Mouse (Mus musculus) forebrain, embryonic 13.5 days (tissue): Measurements from ENCODE around the gene Agbl5. TPM values are rescaled to one million over a fixed set of nuclear protein-coding genes. Genes with fewer than 3 reads are reported as not detected.

Experiments used
- ATAC-seq: fragments of 200-750 bp; cut with Nextera tagmentation; 2 replicates; pipeline ENCODE4 v1.8.0; 2017
- H3K27ac ChIP-seq: fragments of 300-500 bp; sonication (generic); 2 replicates; pipeline ENCODE4 v1.5.1; 2015; ENCODE audit warnings: inconsistent platforms, mild to moderate bottlenecking, moderate library complexity
- H3K27me3 ChIP-seq: fragments of 300-500 bp; sonication (generic); 2 replicates; pipeline ENCODE4 v1.6.1; 2015; ENCODE audit warnings: mild to moderate bottlenecking, inconsistent platforms
- H3K36me3 ChIP-seq: fragments of 300-500 bp; sonication (generic); 2 replicates; pipeline ENCODE4 v1.6.1; 2015; ENCODE audit warnings: mild to moderate bottlenecking, inconsistent platforms; ENCODE audit not compliant: poor library complexity, severe bottlenecking
- H3K4me1 ChIP-seq: fragments of 300-500 bp; sonication (generic); 2 replicates; pipeline ENCODE4 v1.6.1; 2015; ENCODE audit warnings: inconsistent platforms
- H3K4me2 ChIP-seq: fragments of 300-500 bp; sonication (generic); 2 replicates; pipeline ENCODE4 v1.6.1; 2015; ENCODE audit warnings: inconsistent platforms, mild to moderate bottlenecking, moderate library complexity
- H3K4me3 ChIP-seq: fragments of 300-500 bp; sonication (generic); 2 replicates; pipeline ENCODE4 v1.5.1; 2015; ENCODE audit warnings: mild to moderate bottlenecking, inconsistent platforms
- H3K9ac ChIP-seq: fragments of 300-500 bp; sonication (generic); 2 replicates; pipeline ENCODE4 v1.6.1; 2015; ENCODE audit warnings: mild to moderate bottlenecking, inconsistent platforms
- H3K9me3 ChIP-seq: fragments of 300-500 bp; sonication (generic); replicated peaks from 2 replicates; pipeline ENCODE4 v1.6.1; 2016; ENCODE audit warnings: inconsistent platforms
- WGBS: fragments of 180-500 bp; shearing (Covaris S2); methylation state at CpG from one replicate; pipeline ENCODE4 v1.1.7; 2015; 5-methylcytosine and 5-hydroxymethylcytosine counted together
- polyA plus RNA-seq: library from polyadenylated mRNA; unstranded; fragments of >200 nt; fragmentation: Nextera tagmentation; extraction: Ambion mirVana; gene quantifications from 2 replicates; pipeline ENCODE4 v1.2.1, GENCODE M21; 2015

Gene Agbl5
- polyA plus RNA-seq, 1 experiment from 2014 or later, result 22.7 TPM

- ATAC-seq, result no peak
- Histone ChIP-seq H3K9me3 (no peaks in the 10 kb centered on the region), H3K4me3 (no peak overlapping the region), H3K27ac (no peak overlapping the region), H3K36me3 (no peaks in the 10 kb centered on the region), H3K4me2 (no peak overlapping the region), H3K9ac (no peak overlapping the region), H3K27me3 (no peaks in the 10 kb centered on the region; the same call in 1 of the 2 replicates), H3K4me1 (peaks cover 28% of the 10 kb centered on the region)
- 86% methylated on average over 6 of the region's 6 CpGs for WGBS
Observed at GRCm38 (mm10) chr5:30923119-30923518, 34.6 kb downstream of the Agbl5 start.

DNA sequence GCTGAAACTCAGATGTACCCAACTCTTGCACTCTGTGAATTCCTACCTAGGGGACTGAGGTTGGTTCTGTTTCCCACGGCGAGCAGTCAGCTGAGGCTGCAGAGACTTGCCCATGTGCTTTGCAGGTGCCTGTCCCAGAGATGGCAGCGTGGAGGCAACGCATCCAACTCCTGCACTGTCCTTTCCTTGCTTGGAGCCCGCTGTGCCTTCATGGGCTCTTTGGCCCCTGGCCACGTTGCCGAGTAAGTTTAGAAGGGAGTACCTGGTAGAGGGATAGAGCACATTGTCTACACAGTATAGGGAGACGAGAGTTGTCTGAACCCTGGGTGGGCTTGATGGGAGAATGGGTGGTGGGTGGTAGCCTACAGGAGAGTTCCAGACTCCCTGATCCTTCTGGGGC, 36.1 kb downstream of the Agbl5 start:
- 82% methylated on average over 8 of the region's 8 CpGs for WGBS
- no peak for ATAC-seq
- Histone ChIP-seq H3K27me3 (no peaks in the 10 kb centered on the region; the same call in 1 of the 2 replicates), H3K9ac (no peak overlapping the region), H3K9me3 (no peaks in the 10 kb centered on the region), H3K27ac (no peak overlapping the region), H3K4me2 (no peak overlapping the region), H3K4me1 (peaks cover 27% of the 10 kb centered on the region), H3K4me3 (no peak overlapping the region), H3K36me3 (no peaks in the 10 kb centered on the region)

DNA sequence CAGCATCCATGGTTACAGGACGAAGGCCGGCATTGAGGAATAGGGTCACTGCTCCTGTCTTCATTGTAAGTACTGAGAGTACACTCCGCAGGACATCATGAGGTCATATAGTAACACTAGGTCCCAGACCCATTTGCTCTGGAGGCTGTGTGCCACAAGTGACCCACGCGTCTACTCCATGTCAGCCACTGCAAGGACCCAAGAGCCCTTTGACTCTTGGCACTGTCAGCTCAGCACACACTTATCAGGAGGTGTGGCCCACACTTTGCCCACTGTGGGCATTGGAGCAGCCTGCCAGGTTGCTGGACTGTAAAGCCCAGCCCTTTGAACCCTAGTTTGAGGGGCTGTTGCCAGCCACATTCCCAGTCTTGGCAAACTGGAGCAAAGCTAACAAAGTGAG, 36.7 kb downstream of the Agbl5 start:
- H3K4me2 ChIP-seq, result no peak overlapping the region
- no peak for ATAC-seq
- 92% methylated on average over 5 of the region's 5 CpGs for WGBS

DNA sequence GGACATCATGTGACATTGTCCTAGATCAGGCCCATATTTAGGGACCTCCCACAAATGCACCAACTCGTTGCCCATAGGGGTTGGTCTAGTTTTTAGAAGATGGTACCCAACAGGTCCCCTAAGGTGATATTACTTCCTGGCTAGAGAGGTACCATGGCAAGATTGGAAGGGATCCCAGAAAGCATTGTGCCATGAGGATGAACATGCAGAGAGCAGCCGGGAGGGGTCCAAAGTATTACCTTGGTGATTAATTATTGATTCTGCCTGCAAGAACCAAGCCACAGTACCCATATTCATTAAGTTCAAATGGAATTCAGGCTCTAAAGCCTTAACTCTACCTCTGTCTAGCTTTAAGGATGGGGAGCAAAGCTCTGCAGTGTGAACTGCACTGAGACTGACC, 37.6 kb downstream of the Agbl5 start:
- peaks cover 19% of the 10 kb centered on the region for H3K4me1 ChIP-seq
- ATAC-seq, result no peak
- no peak overlapping the region for H3K4me2 ChIP-seq
- H3K27ac ChIP-seq, result no peak overlapping the region
- 82% methylated on average over 2 of the region's 2 CpGs for WGBS
- H3K9ac ChIP-seq, result no peak overlapping the region
- no peaks in the 10 kb centered on the region for H3K36me3 ChIP-seq
- H3K27me3 ChIP-seq, result no peaks in the 10 kb centered on the region; the same call in 1 of the 2 replicates
- no peak overlapping the region for H3K4me3 ChIP-seq
- no peaks in the 10 kb centered on the region for H3K9me3 ChIP-seq

More for the DNA sequence above, 36.7 kb downstream of the Agbl5 start:
- H3K27ac ChIP-seq, result no peak overlapping the region
- H3K4me1 ChIP-seq, result peaks cover 21% of the 10 kb centered on the region
- no peaks in the 10 kb centered on the region; the same call in 1 of the 2 replicates for H3K27me3 ChIP-seq
- no peak overlapping the region for H3K4me3 ChIP-seq
- no peaks in the 10 kb centered on the region for H3K36me3 ChIP-seq
- H3K9ac ChIP-seq, result no peak overlapping the region
- H3K9me3 ChIP-seq, result no peaks in the 10 kb centered on the region

DNA sequence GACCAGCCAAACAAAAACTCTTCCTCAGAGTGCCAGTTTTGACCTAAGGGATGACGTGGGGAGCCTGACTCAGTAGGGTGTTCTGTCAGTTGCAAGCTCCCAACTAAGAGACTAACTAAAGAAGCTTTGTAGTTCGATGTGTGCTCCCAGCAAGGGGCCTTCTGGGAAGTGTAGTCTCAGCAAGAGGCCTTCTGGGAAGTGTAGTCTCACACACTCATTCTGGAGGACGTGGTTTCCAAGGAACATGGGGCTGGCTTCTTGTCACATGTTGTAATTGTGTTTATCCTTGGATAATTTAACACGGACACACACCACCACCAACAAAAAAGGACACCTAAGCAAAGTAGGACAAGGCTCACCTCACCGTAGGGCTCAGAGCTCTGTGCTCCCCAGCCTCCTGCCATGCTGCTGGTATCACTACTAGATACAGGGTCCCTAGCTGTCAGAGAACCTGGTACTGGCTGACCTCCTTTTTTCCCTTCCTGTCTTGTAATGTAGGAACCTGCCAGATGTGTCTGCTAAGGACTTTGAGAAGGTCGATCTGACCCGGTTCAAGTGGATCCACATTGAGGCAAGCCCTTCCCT, 39.5 kb downstream of the Agbl5 start:
- no peak overlapping the region for H3K27ac ChIP-seq
- no peak overlapping the region for H3K9ac ChIP-seq
- peak; percentile 61; the same call in 1 of the 2 replicates for ATAC-seq
- peak overlapping the region; percentile 27 for H3K4me2 ChIP-seq
- H3K4me3 ChIP-seq, result no peak overlapping the region
- no peaks in the 10 kb centered on the region for H3K27me3 ChIP-seq
- 41% methylated on average over 7 of the region's 7 CpGs for WGBS
- H3K36me3 ChIP-seq, result no peaks in the 10 kb centered on the region
- no peaks in the 10 kb centered on the region for H3K9me3 ChIP-seq
- 0 out of 2 replicates have a peak, but pooled peaks cover 3% of the 10 kb centered on the region for H3K4me1 ChIP-seq

DNA sequence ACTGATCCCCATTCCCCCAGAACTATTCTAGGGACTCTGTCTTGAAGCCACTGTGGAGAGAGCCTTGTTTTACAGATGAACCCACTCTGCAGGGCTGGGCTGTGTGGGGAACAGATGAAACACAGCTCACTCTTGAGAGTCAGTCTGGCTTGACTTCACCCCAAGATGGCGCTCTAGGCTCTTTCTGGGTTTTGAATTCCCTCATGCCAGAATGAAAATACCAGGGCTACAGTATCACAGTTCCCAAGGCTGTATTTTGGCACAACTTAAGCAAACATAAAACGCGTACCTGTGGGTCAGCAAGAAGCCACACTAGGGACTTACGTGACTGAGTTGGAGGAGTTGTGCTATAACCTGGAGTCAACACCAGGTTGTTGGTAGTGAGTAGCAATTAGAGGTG, 41.6 kb downstream of the Agbl5 start:
- peak; percentile 29; the same call in 1 of the 2 replicates for ATAC-seq
- Histone ChIP-seq H3K4me1 (0 out of 2 replicates have a peak, but pooled peaks cover 3% of the 10 kb centered on the region), H3K9me3 (no peaks in the 10 kb centered on the region), H3K4me3 (no peak overlapping the region), H3K27me3 (no peaks in the 10 kb centered on the region), H3K27ac (no peak overlapping the region), H3K9ac (0 out of 2 replicates have a peak overlapping the region, but pooled peaks have one; percentile 16), H3K4me2 (no peak overlapping the region), H3K36me3 (no peaks in the 10 kb centered on the region)
- 51% methylated on average over 4 of the region's 4 CpGs for WGBS

DNA sequence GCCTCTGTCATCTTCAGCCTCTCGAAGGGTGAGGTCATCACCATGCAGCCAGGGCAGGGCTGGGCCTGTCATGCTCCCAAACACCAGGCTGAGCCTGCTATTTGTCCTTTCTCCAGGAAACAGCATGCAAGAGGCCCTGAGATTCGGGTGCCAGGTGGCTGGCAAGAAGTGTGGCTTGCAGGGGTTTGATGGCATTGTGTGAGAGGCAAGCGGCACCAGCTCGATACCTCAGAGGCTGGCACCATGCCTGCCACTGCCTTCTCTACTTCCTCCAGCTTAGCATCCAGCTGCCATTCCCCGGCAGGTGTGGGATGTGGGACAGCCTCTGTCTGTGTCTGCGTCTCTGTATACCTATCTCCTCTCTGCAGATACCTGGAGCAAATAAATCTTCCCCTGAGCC, 42.4 kb downstream of the Agbl5 start:
- 80% methylated on average over 6 of the region's 6 CpGs for WGBS
- ATAC-seq, result no peak

GRCm38 (mm10) chr5:30931378-30931777, 42.9 kb downstream of the Agbl5 start:
- H3K4me3 ChIP-seq, result no peak overlapping the region

More for the DNA sequence above, 42.4 kb downstream of the Agbl5 start:
- Histone ChIP-seq H3K36me3 (no peaks in the 10 kb centered on the region), H3K4me2 (no peak overlapping the region), H3K9me3 (no peaks in the 10 kb centered on the region), H3K9ac (peak overlapping the region; percentile 16; the same call in 1 of the 2 replicates), H3K27ac (no peak overlapping the region), H3K4me3 (no peak overlapping the region), H3K27me3 (no peaks in the 10 kb centered on the region), H3K4me1 (0 out of 2 replicates have a peak, but pooled peaks cover 3% of the 10 kb centered on the region)

DNA sequence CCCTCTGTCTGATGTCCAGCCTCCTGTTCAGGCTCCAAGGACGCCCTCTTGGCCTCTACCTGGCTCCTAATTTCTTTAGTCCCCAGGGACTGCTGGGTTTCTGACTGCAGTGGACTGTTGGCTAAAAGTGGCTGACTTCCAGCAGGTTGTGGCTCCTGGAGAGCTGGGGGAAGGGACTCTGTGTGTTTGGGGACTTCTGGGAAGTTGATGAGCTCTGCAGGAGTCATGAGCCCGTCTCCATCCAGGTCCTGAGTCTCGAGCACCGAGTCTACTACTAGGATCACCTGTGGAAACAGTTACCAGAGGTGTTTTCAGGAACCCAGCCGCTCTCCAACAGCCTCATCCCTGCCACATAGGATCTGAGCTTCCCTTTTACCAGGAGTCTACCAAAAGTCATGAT, 45.2 kb downstream of the Agbl5 start:
- Histone ChIP-seq H3K27ac (no peak overlapping the region), H3K36me3 (no peaks in the 10 kb centered on the region), H3K4me2 (no peak overlapping the region), H3K27me3 (no peaks in the 10 kb centered on the region), H3K4me3 (no peak overlapping the region), H3K9ac (no peak overlapping the region), H3K9me3 (no peaks in the 10 kb centered on the region), H3K4me1 (0 out of 2 replicates have a peak, but pooled peaks cover 3% of the 10 kb centered on the region)
- 75% methylated on average over 5 of the region's 5 CpGs for WGBS
- no peak for ATAC-seq

More at GRCm38 (mm10) chr5:30931378-30931777, 42.9 kb downstream of the Agbl5 start:
- no peak for ATAC-seq
- no peaks in the 10 kb centered on the region for H3K9me3 ChIP-seq
- no peaks in the 10 kb centered on the region for H3K27me3 ChIP-seq
- 89% methylated on average over 4 of the region's 4 CpGs for WGBS
- no peak overlapping the region for H3K27ac ChIP-seq
- H3K9ac ChIP-seq, result no peak overlapping the region
- 0 out of 2 replicates have a peak, but pooled peaks cover 3% of the 10 kb centered on the region for H3K4me1 ChIP-seq
- no peaks in the 10 kb centered on the region for H3K36me3 ChIP-seq
- H3K4me2 ChIP-seq, result no peak overlapping the region

DNA sequence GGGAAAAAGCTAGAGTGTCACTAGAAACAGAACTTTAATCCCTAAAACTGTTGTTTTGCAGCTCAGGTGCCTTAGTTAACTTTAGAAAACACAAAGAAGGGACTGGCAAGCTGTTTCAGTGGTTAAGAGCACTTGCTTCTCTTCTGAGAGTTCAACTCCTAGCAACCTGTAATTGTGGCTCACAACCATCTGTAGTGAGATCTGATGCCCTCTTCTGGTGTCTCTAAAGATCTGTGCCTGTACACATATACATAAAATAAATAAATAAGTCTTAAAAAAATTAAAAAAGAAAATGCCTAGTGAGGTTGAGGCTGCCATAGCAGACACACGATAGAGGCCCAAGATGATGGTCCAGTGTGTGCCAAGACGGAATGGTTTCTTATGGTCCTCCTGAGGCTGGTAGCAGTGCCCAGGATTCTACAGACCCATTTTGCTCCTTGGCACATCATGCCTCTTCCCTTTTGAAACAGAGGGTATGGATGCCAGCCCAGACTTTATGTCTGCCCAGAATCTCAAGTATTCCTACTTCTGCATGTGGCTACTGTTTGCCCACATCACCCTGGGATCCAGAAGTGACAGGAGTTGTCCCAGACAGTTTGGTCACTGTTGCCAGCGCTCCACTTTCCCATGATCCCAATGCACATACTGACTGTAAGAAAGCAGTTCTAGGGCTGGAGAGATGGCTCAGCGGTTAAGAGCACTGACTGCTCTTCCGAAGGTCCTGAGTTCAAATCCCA, 46.4 kb downstream of the Agbl5 start:
- no peak overlapping the region for H3K4me3 ChIP-seq
- H3K27ac ChIP-seq, result no peak overlapping the region
- no peak overlapping the region for H3K4me2 ChIP-seq
- no peaks in the 10 kb centered on the region for H3K9me3 ChIP-seq
- no peak for ATAC-seq
- no peak overlapping the region for H3K9ac ChIP-seq
- 90% methylated on average over 5 of the region's 5 CpGs for WGBS
- no peaks in the 10 kb centered on the region for H3K36me3 ChIP-seq
- no peaks in the 10 kb centered on the region for H3K27me3 ChIP-seq
- H3K4me1 ChIP-seq, result 0 out of 2 replicates have a peak, but pooled peaks cover 3% of the 10 kb centered on the region

DNA sequence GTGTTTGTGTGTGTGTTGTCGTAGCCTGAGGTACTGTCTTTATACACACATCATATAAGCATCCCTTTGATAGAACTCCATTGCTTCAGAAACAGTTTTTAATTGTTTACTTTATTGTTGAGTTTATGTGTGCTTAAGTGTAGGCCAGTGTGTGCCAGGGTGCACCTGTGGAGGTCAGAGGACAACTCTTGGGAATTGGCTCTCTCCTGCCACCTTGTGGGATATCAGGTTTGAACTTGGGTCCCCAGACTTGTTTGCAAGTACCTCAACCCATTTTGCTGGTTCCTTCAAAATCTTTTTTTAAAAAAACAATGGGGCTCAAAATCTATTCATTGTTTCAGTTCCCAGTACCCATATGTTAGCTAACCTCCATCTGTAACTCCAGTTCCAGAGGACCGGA, 54.5 kb downstream of the Agbl5 start:
- H3K4me2 ChIP-seq, result no peak overlapping the region
- no peak overlapping the region for H3K9ac ChIP-seq
- H3K36me3 ChIP-seq, result no peaks in the 10 kb centered on the region
- 87% methylated on average over 2 of the region's 2 CpGs for whole genome bisulfite sequencing
- H3K27ac ChIP-seq, result no peak overlapping the region
- H3K9me3 ChIP-seq, result no peaks in the 10 kb centered on the region
- peaks cover 5% of the 10 kb centered on the region; the same call in 1 of the 2 replicates for H3K4me1 ChIP-seq
- ATAC-seq, result no peak
- no peaks in the 10 kb centered on the region; the same call in 1 of the 2 replicates for H3K27me3 ChIP-seq
- no peak overlapping the region for H3K4me3 ChIP-seq

- no peaks in the 10 kb centered on the region for H3K36me3 ChIP-seq
- H3K4me3 ChIP-seq, result no peak overlapping the region; the same call in 1 of the 2 replicates
- WGBS, result 85% methylated on average over 6 of the region's 6 CpGs
- no peaks in the 10 kb centered on the region; the same call in none of the 2 replicates for H3K27me3 ChIP-seq
- H3K27ac ChIP-seq, result no peak overlapping the region
- no peak overlapping the region for H3K9ac ChIP-seq
- no peaks in the 10 kb centered on the region for H3K9me3 ChIP-seq
- H3K4me1 ChIP-seq, result peaks cover 10% of the 10 kb centered on the region
- H3K4me2 ChIP-seq, result no peak overlapping the region
- ATAC-seq, result no peak
Observed at GRCm38 (mm10) chr5:30944344-30944743, 55.9 kb downstream of the Agbl5 start.
